Mouse (Mus musculus): ENCODE results near the gene Csk. TPM values are rescaled to one million over a fixed set of nuclear protein-coding genes. Genes with fewer than 3 reads are reported as not detected.
A peak's percentile ranks its signal among the peaks of the same experiment; 100 is the strongest.

Csk gene
- polyA plus RNA-seq, 1 experiment: 66.2 TPM

GRCm38 (mm10) chr9:57606139-57606851, 47.1 kb downstream of the Csk start, which contains the start of gene Cplx3:
Gene Cplx3 (minus strand): TSS chr9:57606281.
- Histone ChIP-seq H3K36me3 (ENCODE audit: control insufficient read depth, insufficient read depth) (peaks cover 3% of the 10 kb centered on the region), H3ac (ENCODE audit: control insufficient read depth, insufficient read length, low read depth) (no peak within 1 kb of the TSS), H3K4me3 (ENCODE audit: insufficient read depth, poor library complexity, severe bottlenecking) (no peak within 1 kb of the TSS), H3K27me3 (ENCODE audit: control insufficient read depth, insufficient read depth, insufficient read length) (no peaks in the 10 kb centered on the region), H3K79me3 (ENCODE audit: low read depth) (no peaks in the 10 kb centered on the region), H3K79me2 (ENCODE audit: control insufficient read depth, insufficient read depth) (peaks cover 8% of the 10 kb centered on the region)
- TF ChIP-seq MYOD1 (IDR thresholded peaks at IDR 0.05; ENCODE audit: control insufficient read depth, insufficient read length, low read depth) (no peak), MAX (IDR thresholded peaks at IDR 0.05) (no peak), CEBPB (IDR thresholded peaks at IDR 0.05; ENCODE audit: low read depth) (no peak), USF1 (IDR thresholded peaks at IDR 0.05; ENCODE audit: low read depth) (no peak), MYOG (IDR thresholded peaks at IDR 0.05; ENCODE audit: control insufficient read depth, extremely low read depth, insufficient read length) (no peak), CTCF (IDR thresholded peaks at IDR 0.05; ENCODE audit: control insufficient read depth, insufficient read depth, insufficient read length) (no peak), FOSL1 (IDR thresholded peaks at IDR 0.05; ENCODE audit: insufficient read depth, low read length, poor library complexity, severe bottlenecking) (no peak)

DNA sequence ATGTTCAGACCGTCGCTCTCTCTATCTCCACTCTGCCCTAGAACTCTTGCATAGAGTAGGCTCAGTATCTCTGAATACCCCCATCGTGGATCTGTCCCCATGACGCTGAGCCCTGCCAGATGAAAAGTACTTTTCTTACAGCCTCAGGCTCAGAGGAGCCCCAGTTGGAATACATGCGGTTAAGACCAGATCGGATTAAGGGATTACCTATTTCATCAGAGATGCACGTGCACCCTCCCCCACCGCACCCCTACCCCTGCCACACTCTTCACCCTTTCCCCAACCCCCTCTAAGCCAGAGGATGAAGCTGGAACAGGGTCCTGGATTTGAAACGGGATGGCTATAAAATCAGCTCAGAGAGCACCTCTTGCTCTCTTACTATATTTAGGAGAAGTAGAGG, 47.9 kb downstream of the Csk start:
- Histone ChIP-seq H3K4me3 (ENCODE audit: insufficient read depth, poor library complexity, severe bottlenecking) (no peak overlapping the region), H3K36me3 (ENCODE audit: control insufficient read depth, insufficient read depth) (peaks cover 3% of the 10 kb centered on the region), H3ac (ENCODE audit: control insufficient read depth, insufficient read length, low read depth) (no peak overlapping the region), H3K79me3 (ENCODE audit: low read depth) (no peaks in the 10 kb centered on the region), H3K79me2 (ENCODE audit: control insufficient read depth, insufficient read depth) (peaks cover 8% of the 10 kb centered on the region), H3K27me3 (ENCODE audit: control insufficient read depth, insufficient read depth, insufficient read length) (no peaks in the 10 kb centered on the region)
- TF ChIP-seq USF1 (IDR thresholded peaks at IDR 0.05; ENCODE audit: low read depth) (no peak), MYOG (IDR thresholded peaks at IDR 0.05; ENCODE audit: control insufficient read depth, extremely low read depth, insufficient read length) (no peak), MYOD1 (IDR thresholded peaks at IDR 0.05; ENCODE audit: control insufficient read depth, insufficient read length, low read depth) (no peak), FOSL1 (IDR thresholded peaks at IDR 0.05; ENCODE audit: insufficient read depth, low read length, poor library complexity, severe bottlenecking) (no peak), MAX (IDR thresholded peaks at IDR 0.05) (no peak), CEBPB (IDR thresholded peaks at IDR 0.05; ENCODE audit: low read depth) (no peak), CTCF (IDR thresholded peaks at IDR 0.05; ENCODE audit: control insufficient read depth, insufficient read depth, insufficient read length) (no peak)

DNA sequence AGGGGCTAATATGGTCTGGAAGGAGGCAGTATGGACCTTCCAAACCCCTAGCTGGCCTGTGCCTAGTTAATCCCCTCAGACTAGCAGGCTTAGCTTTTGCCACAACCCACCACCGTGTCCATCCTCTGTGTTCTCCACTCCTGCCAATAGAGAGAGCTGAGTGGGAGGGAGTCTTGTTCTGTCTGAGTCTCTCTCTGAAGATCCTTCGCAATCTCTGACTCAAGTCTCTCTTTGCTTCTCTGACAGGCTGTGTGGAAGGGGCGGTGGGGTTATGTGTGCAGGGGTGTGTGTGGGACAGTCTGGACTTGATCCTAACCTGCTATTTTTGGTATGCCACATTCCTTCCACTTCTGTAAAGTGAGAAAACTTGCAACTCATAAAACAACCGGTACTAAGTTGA, 48.6 kb downstream of the Csk start:
- H3ac ChIP-seq (ENCODE audit: control insufficient read depth, insufficient read length, low read depth): no peak overlapping the region
- H3K79me3 ChIP-seq (ENCODE audit: low read depth): no peaks in the 10 kb centered on the region
- no peak overlapping the region for H3K4me3 ChIP-seq (ENCODE audit: insufficient read depth, poor library complexity, severe bottlenecking)
- H3K79me2 ChIP-seq (ENCODE audit: control insufficient read depth, insufficient read depth): peaks cover 8% of the 10 kb centered on the region
- TF ChIP-seq CEBPB (IDR thresholded peaks at IDR 0.05; ENCODE audit: low read depth): no peak
- no peak for TF ChIP-seq USF1 (IDR thresholded peaks at IDR 0.05; ENCODE audit: low read depth)
- peaks cover 3% of the 10 kb centered on the region for H3K36me3 ChIP-seq (ENCODE audit: control insufficient read depth, insufficient read depth)
- H3K27me3 ChIP-seq (ENCODE audit: control insufficient read depth, insufficient read depth, insufficient read length): no peaks in the 10 kb centered on the region

GRCm38 (mm10) chr9:57602098-57602497, 51.3 kb downstream of the Csk start:
- H3K4me3 ChIP-seq (ENCODE audit: insufficient read depth, poor library complexity, severe bottlenecking): no peak overlapping the region
- peaks cover 3% of the 10 kb centered on the region for H3K36me3 ChIP-seq (ENCODE audit: control insufficient read depth, insufficient read depth)

GRCm38 (mm10) chr9:57601353-57601706, 52.1 kb downstream of the Csk start:
- Histone ChIP-seq H3K4me3 (ENCODE audit: insufficient read depth, poor library complexity, severe bottlenecking) (no peak overlapping the region), H3K36me3 (ENCODE audit: control insufficient read depth, insufficient read depth) (peaks cover 7% of the 10 kb centered on the region), H3K79me2 (ENCODE audit: control insufficient read depth, insufficient read depth) (peaks cover 8% of the 10 kb centered on the region), H3ac (ENCODE audit: control insufficient read depth, insufficient read length, low read depth) (no peak overlapping the region), H3K79me3 (ENCODE audit: low read depth) (no peaks in the 10 kb centered on the region), H3K27me3 (ENCODE audit: control insufficient read depth, insufficient read depth, insufficient read length) (no peaks in the 10 kb centered on the region)
- TF ChIP-seq MYOD1 (IDR thresholded peaks at IDR 0.05; ENCODE audit: control insufficient read depth, insufficient read length, low read depth) (peak; percentile 96), CEBPB (IDR thresholded peaks at IDR 0.05; ENCODE audit: low read depth) (no peak)

More at GRCm38 (mm10) chr9:57602098-57602497, 51.3 kb downstream of the Csk start:
- peak; percentile 70 for TF ChIP-seq USF1 (IDR thresholded peaks at IDR 0.05; ENCODE audit: low read depth)
- no peak for TF ChIP-seq CEBPB (IDR thresholded peaks at IDR 0.05; ENCODE audit: low read depth)
- H3K79me3 ChIP-seq (ENCODE audit: low read depth): no peaks in the 10 kb centered on the region
- no peak overlapping the region for H3ac ChIP-seq (ENCODE audit: control insufficient read depth, insufficient read length, low read depth)
- no peaks in the 10 kb centered on the region for H3K27me3 ChIP-seq (ENCODE audit: control insufficient read depth, insufficient read depth, insufficient read length)
- peaks cover 8% of the 10 kb centered on the region for H3K79me2 ChIP-seq (ENCODE audit: control insufficient read depth, insufficient read depth)

- peak; percentile 27 for TF ChIP-seq MYOD1 (IDR thresholded peaks at IDR 0.05; ENCODE audit: control insufficient read depth, insufficient read length, low read depth)
- TF ChIP-seq CTCF (IDR thresholded peaks at IDR 0.05; ENCODE audit: control insufficient read depth, insufficient read depth, insufficient read length): no peak
- Histone ChIP-seq H3K79me2 (ENCODE audit: control insufficient read depth, insufficient read depth) (peaks cover 8% of the 10 kb centered on the region), H3K27me3 (ENCODE audit: control insufficient read depth, insufficient read depth, insufficient read length) (no peaks in the 10 kb centered on the region), H3K79me3 (ENCODE audit: low read depth) (no peaks in the 10 kb centered on the region), H3ac (ENCODE audit: control insufficient read depth, insufficient read length, low read depth) (no peak overlapping the region), H3K36me3 (ENCODE audit: control insufficient read depth, insufficient read depth) (peaks cover 10% of the 10 kb centered on the region), H3K4me3 (ENCODE audit: insufficient read depth, poor library complexity, severe bottlenecking) (no peak overlapping the region)
These were observed 52.6 kb downstream of the Csk start for GRCm38 (mm10) chr9:57600620-57601352.

Measured in C2C12 (cell line).